Mouse (Mus musculus): ENCODE data around the gene Olfr1220. TPM values are rescaled to one million over a fixed set of nuclear protein-coding genes. Genes with fewer than 3 reads are reported as not detected.

The Olfr1220 gene
- polyA plus RNA-seq (2016; fragmentation: Nextera tagmentation; extraction: Ambion mirVana) = not detected in 2 replicates

- no peak for ATAC-seq
- H3K9me3 ChIP-seq (replicated peaks) = no peaks in the 10 kb centered on the region
- no peaks in the 10 kb centered on the region for H3K4me1 ChIP-seq
- H3K9ac ChIP-seq = no peak within 1 kb of the TSS
- 60% methylated on average over 3 of the region's 3 CpGs for WGBS (ENCODE audit: insufficient replicate concordance)
- no peaks in the 10 kb centered on the region for H3K27me3 ChIP-seq (replicated peaks)
- no peak within 1 kb of the TSS for H3K4me3 ChIP-seq
- H3K4me2 ChIP-seq = no peak within 1 kb of the TSS
- H3K27ac ChIP-seq = no peak within 1 kb of the TSS
- no peaks in the 10 kb centered on the region for H3K36me3 ChIP-seq
Measured at GRCm38 (mm10) chr2:89106735-89107134, at the start of gene Olfr1220. TSS of gene Olfr1220 (minus strand) at chr2:89106835.

GRCm38 (mm10) chr2:89151460-89151859 is 44.8 kb upstream of the Olfr1220 start, which contains the start of gene Olfr1223:
TSS of gene Olfr1223 (minus strand) at chr2:89151560.
- Histone ChIP-seq H3K9me3 (replicated peaks) (no peaks in the 10 kb centered on the region), H3K27me3 (replicated peaks) (no peaks in the 10 kb centered on the region), H3K4me2 (no peak within 1 kb of the TSS), H3K27ac (no peak within 1 kb of the TSS), H3K4me3 (no peak within 1 kb of the TSS), H3K36me3 (no peaks in the 10 kb centered on the region), H3K4me1 (no peaks in the 10 kb centered on the region), H3K9ac (no peak within 1 kb of the TSS)
- WGBS (ENCODE audit: insufficient replicate concordance) = 44% methylated on average over 1 of the region's 1 CpGs
- ATAC-seq = no peak

GRCm38 (mm10) chr2:89132954-89133353 is 26.3 kb upstream of the Olfr1220 start, which contains the start of gene Olfr1222:
TSS of gene Olfr1222 (minus strand) at chr2:89133054.
- Histone ChIP-seq H3K4me1 (no peaks in the 10 kb centered on the region), H3K4me2 (no peak within 1 kb of the TSS)

GRCm38 (mm10) chr2:89117183-89117582 is 10.5 kb upstream of the Olfr1220 start, which contains the start of gene Olfr1221:
TSS of gene Olfr1221 (minus strand) at chr2:89117283.
- no peaks in the 10 kb centered on the region for H3K4me1 ChIP-seq
- 41% methylated on average over 2 of the region's 2 CpGs for WGBS (ENCODE audit: insufficient replicate concordance)
- no peak for ATAC-seq

More at GRCm38 (mm10) chr2:89132954-89133353, 26.3 kb upstream of the Olfr1220 start, which contains the start of gene Olfr1222:
- no peak within 1 kb of the TSS for H3K4me3 ChIP-seq
- no peaks in the 10 kb centered on the region for H3K27me3 ChIP-seq (replicated peaks)
- 39% methylated on average over 3 of the region's 3 CpGs for WGBS (ENCODE audit: insufficient replicate concordance)
- H3K36me3 ChIP-seq = no peaks in the 10 kb centered on the region
- no peak for ATAC-seq
- H3K9me3 ChIP-seq (replicated peaks) = no peaks in the 10 kb centered on the region
- H3K27ac ChIP-seq = no peak within 1 kb of the TSS
- H3K9ac ChIP-seq = no peak within 1 kb of the TSS

GRCm38 (mm10) chr2:89105651-89106050 is 984 bp downstream of the Olfr1220 start:
- Histone ChIP-seq H3K9ac (no peak overlapping the region), H3K4me1 (no peaks in the 10 kb centered on the region), H3K4me3 (no peak overlapping the region), H3K4me2 (no peak overlapping the region), H3K27ac (no peak overlapping the region), H3K36me3 (no peaks in the 10 kb centered on the region), H3K27me3 (replicated peaks) (no peaks in the 10 kb centered on the region), H3K9me3 (replicated peaks) (no peaks in the 10 kb centered on the region)
- no peak for ATAC-seq

More at GRCm38 (mm10) chr2:89117183-89117582, 10.5 kb upstream of the Olfr1220 start, which contains the start of gene Olfr1221:
- Histone ChIP-seq H3K27me3 (replicated peaks) (no peaks in the 10 kb centered on the region), H3K4me2 (no peak within 1 kb of the TSS), H3K36me3 (no peaks in the 10 kb centered on the region), H3K27ac (no peak within 1 kb of the TSS), H3K4me3 (no peak within 1 kb of the TSS), H3K9ac (no peak within 1 kb of the TSS), H3K9me3 (replicated peaks) (no peaks in the 10 kb centered on the region)

- Histone ChIP-seq H3K9me3 (replicated peaks) (no peaks in the 10 kb centered on the region), H3K4me1 (no peaks in the 10 kb centered on the region), H3K27me3 (replicated peaks) (no peaks in the 10 kb centered on the region), H3K4me2 (no peak overlapping the region), H3K27ac (no peak overlapping the region), H3K4me3 (no peak overlapping the region), H3K9ac (no peak overlapping the region), H3K36me3 (no peaks in the 10 kb centered on the region)
- WGBS (ENCODE audit: insufficient replicate concordance) = 85% methylated on average over 1 of the region's 1 CpGs
- ATAC-seq = no peak
Measured at GRCm38 (mm10) chr2:89093848-89094247, 12.8 kb downstream of the Olfr1220 start.

GRCm38 (mm10) chr2:89083413-89083812 is 23.2 kb downstream of the Olfr1220 start, which contains the start of gene Olfr1219:
TSS of gene Olfr1219 (minus strand) at chr2:89083513.
- H3K4me1 ChIP-seq = no peaks in the 10 kb centered on the region
- H3K4me3 ChIP-seq = no peak within 1 kb of the TSS
- H3K4me2 ChIP-seq = no peak within 1 kb of the TSS
- H3K27ac ChIP-seq = no peak within 1 kb of the TSS
- WGBS (ENCODE audit: insufficient replicate concordance) = 41% methylated on average over 1 of the region's 1 CpGs
- no peaks in the 10 kb centered on the region for H3K27me3 ChIP-seq (replicated peaks)
- no peak within 1 kb of the TSS for H3K9ac ChIP-seq
- no peak for ATAC-seq
- no peaks in the 10 kb centered on the region for H3K36me3 ChIP-seq
- H3K9me3 ChIP-seq (replicated peaks) = no peaks in the 10 kb centered on the region

GRCm38 (mm10) chr2:89081487-89081886 is 25.1 kb downstream of the Olfr1220 start:
- no peak overlapping the region for H3K4me3 ChIP-seq
- H3K4me1 ChIP-seq = no peaks in the 10 kb centered on the region
- no peak overlapping the region for H3K27ac ChIP-seq
- no peak overlapping the region for H3K9ac ChIP-seq
- no peak overlapping the region for H3K4me2 ChIP-seq
- H3K36me3 ChIP-seq = no peaks in the 10 kb centered on the region
- H3K9me3 ChIP-seq (replicated peaks) = no peaks in the 10 kb centered on the region
- H3K27me3 ChIP-seq (replicated peaks) = no peaks in the 10 kb centered on the region
- no peak for ATAC-seq

GRCm38 (mm10) chr2:89061087-89061486 is 45.5 kb downstream of the Olfr1220 start, which contains the start of gene Olfr1218:
TSS of gene Olfr1218 (minus strand) at chr2:89061187.
- ATAC-seq = no peak
- H3K4me1 ChIP-seq = no peaks in the 10 kb centered on the region
- H3K27me3 ChIP-seq (replicated peaks) = no peaks in the 10 kb centered on the region
- H3K36me3 ChIP-seq = no peaks in the 10 kb centered on the region
- no peaks in the 10 kb centered on the region for H3K9me3 ChIP-seq (replicated peaks)
- H3K4me3 ChIP-seq = no peak within 1 kb of the TSS
- H3K4me2 ChIP-seq = no peak within 1 kb of the TSS
- H3K9ac ChIP-seq = no peak within 1 kb of the TSS
- no peak within 1 kb of the TSS for H3K27ac ChIP-seq

Other genes with a start within 250 kb of the Olfr1220 start
- gene Olfr1206, start 243.6 kb downstream of the Olfr1220 start, polyA plus RNA-seq (2016; fragmentation: Nextera tagmentation; extraction: Ambion mirVana) = not detected in 2 replicates
- not detected in 2 replicates for gene Olfr1208, start 204.5 kb downstream of the Olfr1220 start, polyA plus RNA-seq (2016; fragmentation: Nextera tagmentation; extraction: Ambion mirVana)
- gene Olfr1209, start 191.7 kb downstream of the Olfr1220 start, polyA plus RNA-seq (2016; fragmentation: Nextera tagmentation; extraction: Ambion mirVana) = not detected in 2 replicates
- gene Olfr1211, start 168.7 kb downstream of the Olfr1220 start, polyA plus RNA-seq (2016; fragmentation: Nextera tagmentation; extraction: Ambion mirVana) = not detected in 2 replicates
- gene Olfr1212, start 152.9 kb downstream of the Olfr1220 start, polyA plus RNA-seq (2016; fragmentation: Nextera tagmentation; extraction: Ambion mirVana) = not detected in 2 replicates
- gene Gm13762, start 126.6 kb downstream of the Olfr1220 start, polyA plus RNA-seq (2016; fragmentation: Nextera tagmentation; extraction: Ambion mirVana) = not detected in 2 replicates
- not detected in 2 replicates for gene Olfr1214, start 114.2 kb downstream of the Olfr1220 start, polyA plus RNA-seq (2016; fragmentation: Nextera tagmentation; extraction: Ambion mirVana)
- not detected in 2 replicates for gene Olfr1215, start 99.9 kb downstream of the Olfr1220 start, polyA plus RNA-seq (2016; fragmentation: Nextera tagmentation; extraction: Ambion mirVana)
- gene Olfr1216, start 88.5 kb downstream of the Olfr1220 start, polyA plus RNA-seq (2016; fragmentation: Nextera tagmentation; extraction: Ambion mirVana) = not detected in 2 replicates
- gene Olfr1217, start 74.8 kb downstream of the Olfr1220 start, polyA plus RNA-seq (2016; fragmentation: Nextera tagmentation; extraction: Ambion mirVana) = not detected in 2 replicates
- not detected in 2 replicates for gene Olfr1218, start 45.6 kb downstream of the Olfr1220 start, polyA plus RNA-seq (2016; fragmentation: Nextera tagmentation; extraction: Ambion mirVana)
- gene Olfr1219, start 23.3 kb downstream of the Olfr1220 start, polyA plus RNA-seq (2016; fragmentation: Nextera tagmentation; extraction: Ambion mirVana) = not detected in 2 replicates
- not detected in 2 replicates for gene Olfr1221, start 10.4 kb upstream of the Olfr1220 start, polyA plus RNA-seq (2016; fragmentation: Nextera tagmentation; extraction: Ambion mirVana)
- gene Olfr1222, start 26.2 kb upstream of the Olfr1220 start, polyA plus RNA-seq (2016; fragmentation: Nextera tagmentation; extraction: Ambion mirVana) = not detected in 2 replicates
- not detected in 2 replicates for gene Olfr1223, start 44.7 kb upstream of the Olfr1220 start, polyA plus RNA-seq (2016; fragmentation: Nextera tagmentation; extraction: Ambion mirVana)
- not detected in 2 replicates for gene Olfr1224-ps1, start 57.3 kb upstream of the Olfr1220 start, polyA plus RNA-seq (2016; fragmentation: Nextera tagmentation; extraction: Ambion mirVana)
- not detected in 2 replicates for gene Olfr1225, start 67.8 kb upstream of the Olfr1220 start, polyA plus RNA-seq (2016; fragmentation: Nextera tagmentation; extraction: Ambion mirVana)
- gene Olfr1226, start 93.2 kb upstream of the Olfr1220 start, polyA plus RNA-seq (2016; fragmentation: Nextera tagmentation; extraction: Ambion mirVana) = not detected in 2 replicates
- not detected in 2 replicates for gene Olfr1228, start 147.2 kb upstream of the Olfr1220 start, polyA plus RNA-seq (2016; fragmentation: Nextera tagmentation; extraction: Ambion mirVana)
- not detected in 2 replicates for gene Olfr1229, start 181.2 kb upstream of the Olfr1220 start, polyA plus RNA-seq (2016; fragmentation: Nextera tagmentation; extraction: Ambion mirVana)
- not detected in 2 replicates for gene Olfr1230, start 190.4 kb upstream of the Olfr1220 start, polyA plus RNA-seq (2016; fragmentation: Nextera tagmentation; extraction: Ambion mirVana)
- not detected in 2 replicates for gene Olfr1231, start 200.2 kb upstream of the Olfr1220 start, polyA plus RNA-seq (2016; fragmentation: Nextera tagmentation; extraction: Ambion mirVana)
- not detected in 2 replicates for gene Olfr1232, start 222.8 kb upstream of the Olfr1220 start, polyA plus RNA-seq (2016; fragmentation: Nextera tagmentation; extraction: Ambion mirVana)
- gene Olfr1233, start 235.6 kb upstream of the Olfr1220 start, polyA plus RNA-seq (2016; fragmentation: Nextera tagmentation; extraction: Ambion mirVana) = not detected in 2 replicates